Mouse (Mus musculus): ENCODE measurements at regions not wholly inside any gene's neighbourhood (a gene's known extent, or its start where the extent isn't known, plus 50 kb on each side); places are given as distances from the start of the nearest gene placed in this dataset.

DNA sequence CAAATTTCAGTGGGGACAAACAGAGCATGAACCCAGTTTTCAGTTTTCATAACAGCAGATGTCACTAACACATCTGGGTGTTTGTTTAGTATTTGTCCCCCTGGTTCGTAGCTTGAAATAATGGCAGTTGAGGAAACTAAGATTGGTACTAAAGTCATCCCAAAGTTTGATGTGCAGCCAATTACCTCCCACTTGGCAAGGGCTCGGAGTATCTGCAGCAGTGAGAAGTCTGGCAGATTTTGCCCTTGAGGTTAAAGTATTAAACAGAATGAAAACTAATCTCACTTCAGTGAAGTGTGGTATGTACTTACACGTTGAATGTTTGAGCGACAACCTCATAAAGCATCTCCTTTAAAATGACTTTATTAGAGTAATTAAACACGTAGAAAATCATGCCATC, 264.5 kb upstream of the AI593442 start:
- TF ChIP-seq MYOG (IDR thresholded peaks at IDR 0.05; ENCODE audit: control insufficient read depth in 1 of 3, insufficient read depth in 1 of 3, insufficient read length in 2 of 3, low read depth in 2 of 3) = no peak
- no peak for TF ChIP-seq POLR2AphosphoS2 (IDR thresholded peaks at IDR 0.05; ENCODE audit: insufficient read length, low read depth)
- no peak for TF ChIP-seq SRF (IDR thresholded peaks at IDR 0.05; ENCODE audit: control insufficient read depth, insufficient read length, low read depth)
- TF ChIP-seq TCF3 (IDR thresholded peaks at IDR 0.05; ENCODE audit: insufficient read length, low read depth) = no peak
- TF ChIP-seq CEBPB (IDR thresholded peaks at IDR 0.05; ENCODE audit: insufficient read depth, poor library complexity, severe bottlenecking) = no peak
- no peak for TF ChIP-seq POLR2A (IDR thresholded peaks at IDR 0.05; ENCODE audit: insufficient read length, low read depth)
- no peak for TF ChIP-seq MAX (IDR thresholded peaks at IDR 0.05; ENCODE audit: low read depth)
- no peak for TF ChIP-seq E2F4 (IDR thresholded peaks at IDR 0.05; ENCODE audit: insufficient read depth)
- no peak for TF ChIP-seq TCF12 (IDR thresholded peaks at IDR 0.05; ENCODE audit: insufficient read depth, poor library complexity, severe bottlenecking)

Measured in myocyte (in vitro differentiated cells).